Mouse (Mus musculus): Measurements from ENCODE around the gene AU021092. TPM values are rescaled to one million over a fixed set of nuclear protein-coding genes. Genes with fewer than 3 reads are reported as not detected.

Gene AU021092
- polyA plus RNA-seq, 1 experiment from 2014 or later = 2.9 TPM

- no peak overlapping the region for H3K4me3 ChIP-seq
- 83% methylated on average over 18 of the region's 18 CpGs for WGBS
- H3K27ac ChIP-seq = no peak overlapping the region
- no peaks in the 10 kb centered on the region for H3K4me1 ChIP-seq
- no peaks in the 10 kb centered on the region for H3K36me3 ChIP-seq
- no peak overlapping the region for H3K9ac ChIP-seq
- H3K4me2 ChIP-seq = no peak overlapping the region
- no peaks in the 10 kb centered on the region for H3K9me3 ChIP-seq
- H3K27me3 ChIP-seq = no peaks in the 10 kb centered on the region
- ATAC-seq (ENCODE audit: insufficient number of reproducible peaks, insufficient read depth, low FRiP score, low TSS enrichment, low read depth) = no peak
Observed at GRCm38 (mm10) chr16:5183310-5183975, 38.7 kb downstream of the AU021092 start.

DNA sequence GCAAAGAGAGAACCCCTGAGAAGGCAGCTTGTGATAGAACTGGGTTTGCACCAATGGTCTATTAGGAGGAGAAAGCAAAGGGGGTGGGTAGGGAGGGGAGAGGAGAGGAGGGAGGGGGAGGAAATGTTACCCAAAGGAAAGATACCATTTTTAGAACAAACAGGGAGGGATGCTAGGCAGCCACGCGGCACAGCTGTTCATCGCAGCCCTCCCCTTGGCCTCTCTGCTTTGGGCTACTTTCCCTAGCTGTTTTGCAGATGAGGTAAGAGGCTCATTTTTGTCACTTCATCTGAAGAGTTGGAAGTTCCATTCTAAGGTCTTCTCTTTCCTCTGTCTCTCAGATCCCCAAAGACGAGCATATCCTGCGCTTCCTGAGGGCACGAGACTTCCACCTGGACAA, 49.5 kb downstream of the AU021092 start:
- Histone ChIP-seq H3K4me2 (no peak overlapping the region), H3K4me1 (no peaks in the 10 kb centered on the region), H3K9me3 (no peaks in the 10 kb centered on the region), H3K9ac (no peak overlapping the region), H3K27ac (no peak overlapping the region), H3K36me3 (no peaks in the 10 kb centered on the region), H3K4me3 (no peak overlapping the region), H3K27me3 (no peaks in the 10 kb centered on the region)
- no peak for ATAC-seq (ENCODE audit: insufficient number of reproducible peaks, insufficient read depth, low FRiP score, low TSS enrichment, low read depth)
- 94% methylated on average over 6 of the region's 6 CpGs for WGBS

DNA sequence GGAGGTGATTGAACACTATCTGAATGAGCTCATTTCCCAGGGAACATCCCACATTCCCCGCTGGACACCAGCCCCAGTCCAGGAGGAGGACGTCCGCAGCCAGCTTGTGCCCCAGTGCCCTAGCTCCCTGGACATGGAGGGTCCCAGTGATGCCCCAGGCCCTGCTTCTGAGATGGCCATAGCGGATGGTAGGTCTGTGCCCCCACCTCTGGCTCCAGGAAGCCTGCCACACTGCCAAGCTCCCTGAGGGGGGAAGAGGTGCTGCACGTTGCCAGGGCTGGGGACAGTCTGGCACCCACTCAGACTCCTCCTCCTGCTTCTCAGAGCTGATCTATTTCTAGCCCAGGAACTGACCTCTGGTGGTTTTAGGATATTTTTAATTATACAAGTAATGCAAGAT, 53.3 kb downstream of the AU021092 start:
- ATAC-seq (ENCODE audit: insufficient number of reproducible peaks, insufficient read depth, low FRiP score, low TSS enrichment, low read depth) = no peak
- no peaks in the 10 kb centered on the region for H3K9me3 ChIP-seq
- no peak overlapping the region for H3K9ac ChIP-seq
- H3K36me3 ChIP-seq = no peaks in the 10 kb centered on the region
- H3K4me1 ChIP-seq = no peaks in the 10 kb centered on the region
- WGBS = 72% methylated on average over 5 of the region's 5 CpGs
- no peak overlapping the region for H3K27ac ChIP-seq
- no peak overlapping the region for H3K4me2 ChIP-seq
- no peak overlapping the region for H3K4me3 ChIP-seq
- H3K27me3 ChIP-seq = no peaks in the 10 kb centered on the region

- ATAC-seq (ENCODE audit: insufficient number of reproducible peaks, insufficient read depth, low FRiP score, low TSS enrichment, low read depth) = no peak
- 76% methylated on average over 2 of the region's 2 CpGs for WGBS
- no peaks in the 10 kb centered on the region for H3K36me3 ChIP-seq
- H3K4me3 ChIP-seq = no peak overlapping the region
- no peaks in the 10 kb centered on the region for H3K27me3 ChIP-seq
- no peaks in the 10 kb centered on the region for H3K9me3 ChIP-seq
- H3K27ac ChIP-seq = no peak overlapping the region
- no peaks in the 10 kb centered on the region for H3K4me1 ChIP-seq
- no peak overlapping the region for H3K9ac ChIP-seq
- no peak overlapping the region for H3K4me2 ChIP-seq
Observed at GRCm38 (mm10) chr16:5168038-5168437, 54.1 kb downstream of the AU021092 start.

DNA sequence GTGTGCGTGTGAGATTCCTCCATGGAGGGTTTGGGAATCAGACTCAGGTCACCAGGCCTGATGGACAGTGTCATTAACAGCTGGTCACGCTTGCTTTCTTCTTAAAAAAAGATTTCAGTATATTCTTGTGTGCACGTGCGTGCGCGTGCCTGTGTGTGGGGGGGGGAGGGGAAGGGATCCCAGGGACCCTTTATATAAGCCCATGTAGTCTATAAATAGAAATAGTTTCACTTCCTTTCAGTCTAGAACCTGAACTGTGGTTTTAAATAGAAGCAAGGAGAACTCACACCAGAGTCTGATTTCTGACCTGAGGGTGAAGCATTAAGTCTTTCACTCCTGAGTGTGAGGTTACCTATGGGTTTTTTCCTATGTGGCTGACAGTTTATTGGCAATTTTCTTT, 57.8 kb downstream of the AU021092 start:
- no peak for ATAC-seq (ENCODE audit: insufficient number of reproducible peaks, insufficient read depth, low FRiP score, low TSS enrichment, low read depth)

More for the DNA sequence above, 57.8 kb downstream of the AU021092 start:
- Histone ChIP-seq H3K27me3 (no peaks in the 10 kb centered on the region), H3K4me1 (no peaks in the 10 kb centered on the region), H3K4me3 (no peak overlapping the region), H3K9me3 (no peaks in the 10 kb centered on the region), H3K4me2 (no peak overlapping the region), H3K9ac (no peak overlapping the region), H3K27ac (no peak overlapping the region), H3K36me3 (no peaks in the 10 kb centered on the region)
- 77% methylated on average over 6 of the region's 6 CpGs for WGBS

Small RNA genes lying within 50 kb of the gene (microRNA-seq; reads per million reads assigned to microRNA genes)
- gene Gm23689 (not detected), gene Gm26095 (not detected), gene Mir6364 (not detected)

Other genes with a start within 250 kb of the AU021092 start
- gene Sept12, start 224.4 kb downstream of the AU021092 start, polyA plus RNA-seq (2015; fragmentation: Nextera tagmentation; extraction: Ambion mirVana) = not detected in 2 replicates
- 5.4 and 10.0 TPM in 2 replicates for gene Smim22, start 215.0 kb downstream of the AU021092 start, polyA plus RNA-seq (2015; fragmentation: Nextera tagmentation; extraction: Ambion mirVana)
- gene Rogdi, start 208.7 kb downstream of the AU021092 start, polyA plus RNA-seq (2015; fragmentation: Nextera tagmentation; extraction: Ambion mirVana) = 59.2 and 65.8 TPM in 2 replicates
- 139 and 143 TPM in 2 replicates for gene Glyr1, start 172.4 kb downstream of the AU021092 start, polyA plus RNA-seq (2015; fragmentation: Nextera tagmentation; extraction: Ambion mirVana)
- 20.9 and 22.9 TPM in 2 replicates for gene Ubn1, start 172.2 kb downstream of the AU021092 start, polyA plus RNA-seq (2015; fragmentation: Nextera tagmentation; extraction: Ambion mirVana)
- 7.9 and 8.4 TPM in 2 replicates for gene Ppl, start 89.9 kb downstream of the AU021092 start, polyA plus RNA-seq (2015; fragmentation: Nextera tagmentation; extraction: Ambion mirVana)
- 0.06 and 0.14 TPM in 2 replicates for gene Sec14l5, start 75.2 kb downstream of the AU021092 start, polyA plus RNA-seq (2015; fragmentation: Nextera tagmentation; extraction: Ambion mirVana)
- gene Nagpa, start 18.3 kb downstream of the AU021092 start, polyA plus RNA-seq (2015; fragmentation: Nextera tagmentation; extraction: Ambion mirVana) = 16.7 and 17.9 TPM in 2 replicates
- gene Alg1, start 11.3 kb upstream of the AU021092 start, polyA plus RNA-seq (2015; fragmentation: Nextera tagmentation; extraction: Ambion mirVana) = 31.2 and 38.1 TPM in 2 replicates
- gene Eef2kmt, start 33.7 kb upstream of the AU021092 start, polyA plus RNA-seq (2015; fragmentation: Nextera tagmentation; extraction: Ambion mirVana) = 17.0 and 20.3 TPM in 2 replicates

Measured in embryonic facial prominence, embryonic 13.5 days (tissue).